Mouse (Mus musculus) 3134 (cell line): ENCODE results near the gene Cmc1.
A peak's percentile ranks its signal among the peaks of the same experiment; 100 is the strongest.

ENCODE experiments used
- DNase-seq: peaks from one replicate; pipeline ENCODE4 v3.0.0-alpha.2; 2011; ENCODE audit warnings: low spot score; ENCODE audit not compliant: insufficient read length; ENCODE audit errors: extremely low read depth

The Cmc1 gene

DNA sequence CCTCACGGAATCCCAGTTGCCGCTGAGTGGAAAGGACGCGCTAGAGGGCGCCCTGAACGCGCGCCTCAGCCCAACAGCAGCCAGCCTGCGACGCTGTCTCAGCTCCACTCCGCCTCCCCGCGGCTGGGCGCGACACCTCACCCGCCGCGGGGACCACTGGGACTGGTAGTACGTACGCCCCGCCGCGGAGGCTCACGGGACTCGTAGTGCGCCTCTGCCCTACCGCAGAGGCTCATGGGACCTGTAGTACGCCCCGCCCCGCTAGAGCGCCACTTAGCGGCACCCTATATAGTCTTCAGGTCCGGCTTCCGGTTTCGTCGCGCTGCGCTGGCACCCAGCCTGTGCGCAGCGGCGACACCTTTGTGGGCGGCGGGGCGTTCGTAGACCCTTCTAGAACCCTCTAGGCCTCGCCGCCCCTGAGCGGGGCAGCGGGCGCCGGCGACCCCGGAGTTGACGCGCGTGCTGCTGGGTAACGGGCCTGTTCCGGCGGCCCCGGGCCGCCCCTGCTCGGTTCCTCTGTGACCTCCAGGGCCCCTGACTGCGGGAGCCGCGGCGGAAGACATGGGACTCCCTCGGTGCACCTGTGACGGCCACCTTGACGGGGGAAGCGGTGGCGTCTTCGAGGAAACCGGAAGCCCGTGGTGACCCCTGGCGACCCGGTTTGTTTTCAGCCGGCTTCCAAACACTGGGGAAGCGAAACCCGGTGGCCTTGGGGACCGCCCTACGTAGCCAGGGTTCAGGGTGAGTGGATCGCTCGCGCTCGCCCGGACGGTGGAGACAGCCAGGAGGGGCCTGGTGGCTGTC, 109.6 kb downstream of the Cmc1 start, which contains the start of gene Azi2:
Gene Azi2 (plus strand): TSS at position 282 of the 804 bp plus-strand sequence.
- DNase-seq = peak; percentile 99

GRCm38 (mm10) chr9:118034990-118035389, 115.0 kb downstream of the Cmc1 start:
- DNase-seq = no peak

DNA sequence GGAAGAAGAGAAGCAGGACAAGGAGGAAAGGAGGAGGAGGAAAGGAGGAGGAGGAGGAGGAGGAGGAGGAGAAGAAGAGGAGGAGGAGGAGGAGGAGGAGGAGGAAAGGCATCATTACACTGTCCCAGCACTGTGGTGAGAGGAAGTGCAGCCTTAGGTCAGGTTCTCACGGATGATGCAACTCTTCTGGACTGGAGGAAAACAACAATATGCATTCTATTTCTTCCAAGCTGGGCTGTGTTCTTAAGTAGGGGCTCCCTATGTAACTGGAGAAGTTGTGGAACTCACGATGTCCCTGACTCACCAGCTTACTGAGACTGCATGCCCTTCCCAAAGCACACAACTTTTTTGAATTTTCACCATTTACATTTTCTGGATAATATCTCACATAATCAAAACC, 118.3 kb downstream of the Cmc1 start:
- no peak for DNase-seq

GRCm38 (mm10) chr9:118030252-118030651, 119.7 kb downstream of the Cmc1 start:
- no peak for DNase-seq

GRCm38 (mm10) chr9:118029490-118029889, 120.5 kb downstream of the Cmc1 start:
- DNase-seq = no peak

DNA sequence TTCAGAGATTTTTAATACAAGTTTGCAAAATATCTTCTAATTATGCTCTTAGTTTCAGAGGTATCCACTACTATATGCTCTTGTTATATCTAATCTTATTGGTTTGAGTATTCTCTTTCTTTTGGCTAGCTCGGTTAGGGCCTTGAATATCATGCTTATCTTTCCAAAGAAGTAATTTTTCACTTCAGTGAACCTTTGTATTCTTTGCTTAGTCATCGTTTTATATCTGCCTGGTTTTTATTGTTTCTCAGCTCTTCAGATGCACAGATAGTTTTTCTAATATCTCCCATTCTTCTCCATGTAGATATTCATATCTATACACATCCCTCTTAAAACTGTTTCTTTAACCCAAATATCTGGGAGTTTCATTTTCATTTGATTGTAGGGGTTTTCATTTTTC, 125.0 kb downstream of the Cmc1 start:
- no peak for DNase-seq
